Mouse (Mus musculus) embryonic fibroblast, embryonic 13.5 days (primary cell): Measurements from ENCODE around the gene Ston2.

Source experiments
- CTCF ChIP-seq: IDR thresholded peaks from 2 replicates; pipeline ENCODE4 v1.5.1; 2011; ENCODE audit warnings: mild to moderate bottlenecking, control low read depth, low read length, moderate library complexity, borderline replicate concordance; ENCODE audit not compliant: insufficient read depth
- POLR2A ChIP-seq: IDR thresholded peaks from 2 replicates; pipeline ENCODE4 v1.6.1; 2011; ENCODE audit warnings: low read depth, mild to moderate bottlenecking, control low read depth, low read length, moderate library complexity

GRCm38 (mm10) chr12:91789801-91790200 is 1.6 kb upstream of the Ston2 start:
- no peak for TF ChIP-seq CTCF
- TF ChIP-seq POLR2A = no peak
